Mouse (Mus musculus): ENCODE data around the gene AL732309.1. TPM values are rescaled to one million over a fixed set of nuclear protein-coding genes. Genes with fewer than 3 reads are reported as not detected.

Gene AL732309.1
- total and polyA plus RNA-seq, 2 experiments, result 2.2 to 7.3 TPM

DNA sequence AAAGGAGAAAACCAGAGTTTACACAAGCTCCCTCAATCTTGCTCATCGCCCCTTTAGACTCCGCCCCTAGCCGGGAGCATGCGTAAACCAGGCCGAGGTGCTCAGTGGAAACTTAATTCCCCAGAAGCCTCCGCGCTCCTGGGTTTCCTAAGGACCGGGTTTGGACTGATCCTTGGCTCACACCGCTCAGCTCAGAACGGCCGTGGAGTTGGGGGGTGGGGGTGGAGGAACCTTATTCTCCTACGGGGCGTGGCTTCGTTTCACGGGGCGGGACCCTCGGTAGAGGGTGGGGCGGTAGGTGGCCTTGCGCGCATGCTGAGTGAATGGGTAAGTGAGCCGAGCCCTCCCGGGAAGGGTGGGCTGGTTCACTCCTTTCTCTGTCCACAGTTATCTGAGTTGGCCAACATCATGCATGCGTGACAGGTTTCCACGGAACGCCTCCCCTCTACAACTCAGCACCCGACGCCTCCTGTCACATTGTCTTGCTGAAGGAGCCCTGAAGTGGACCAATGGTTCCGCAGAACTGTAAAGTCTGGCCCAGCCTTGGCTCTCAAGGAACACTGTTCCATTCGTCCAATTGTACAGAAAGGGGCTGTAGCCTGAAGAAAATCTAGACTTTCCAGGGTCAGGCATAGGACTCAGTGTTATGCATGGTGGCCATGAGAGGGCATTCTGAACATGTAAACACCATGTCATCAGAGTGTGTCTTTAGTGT lies 5.8 kb downstream of the AL732309.1 start:
- H3K27me3 ChIP-seq (ENCODE audit: control insufficient read depth, insufficient read depth, low read length), result 0 out of 2 replicates have a peak, but pooled peaks cover 7% of the 10 kb centered on the region
- peaks cover 4% of the 10 kb centered on the region; the same call in 1 of the 2 replicates for H3K4me1 ChIP-seq (ENCODE audit: control insufficient read depth, insufficient read depth, low read length)
- no peak overlapping the region for H3K27ac ChIP-seq (replicated peaks; ENCODE audit: insufficient read depth, low read depth, low read length)
- H3K79me2 ChIP-seq (ENCODE audit: control insufficient read depth, insufficient read depth, low read length), result no peaks in the 10 kb centered on the region; the same call in 1 of the 2 replicates
- TF ChIP-seq POLR2A (IDR thresholded peaks at IDR 0.05; ENCODE audit: extremely low read depth, insufficient read depth, low read length) (no peak), CTCF (IDR thresholded peaks at IDR 0.05; ENCODE audit: low read depth, low read length) (no peak)
- DNase-seq (ENCODE audit: extremely low read depth, low read depth, low spot score), result no peak
- H3K9ac ChIP-seq (ENCODE audit: low read depth, low read length), result peak overlapping the region; percentile 6; the same call in 1 of the 2 replicates
- 4% methylated on average over 29 of the region's 29 CpGs for WGBS
- H3K4me3 ChIP-seq (ENCODE audit: insufficient read depth, low read depth, low read length), result peak overlapping the region; percentile 36; the same call in 1 of the 2 replicates
- no peaks in the 10 kb centered on the region for H3K36me3 ChIP-seq (ENCODE audit: control insufficient read depth, insufficient read depth, low read length)

DNA sequence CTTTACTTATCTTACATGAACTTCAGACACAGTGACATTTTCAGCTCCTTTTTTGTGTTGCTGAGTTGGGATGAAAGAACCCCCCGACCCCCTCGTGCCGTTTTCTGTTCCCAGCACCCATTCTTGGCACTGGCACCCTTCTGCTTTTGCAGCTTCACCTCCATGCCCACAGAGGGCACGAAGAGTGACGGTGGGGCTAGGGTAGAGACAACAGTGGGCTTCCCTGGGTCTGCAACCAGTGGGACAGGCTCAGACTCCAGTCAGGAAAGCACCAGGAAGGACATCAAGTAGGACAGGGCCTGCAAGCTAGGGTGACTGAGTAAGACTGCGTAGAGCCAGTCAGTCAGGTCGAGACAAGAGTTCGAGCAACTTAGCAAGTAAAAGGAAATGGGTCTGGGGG lies 6.4 kb downstream of the AL732309.1 start:
- no peak overlapping the region for H3K9ac ChIP-seq (ENCODE audit: low read depth, low read length)
- H3K4me1 ChIP-seq (ENCODE audit: control insufficient read depth, insufficient read depth, low read length), result peaks cover 4% of the 10 kb centered on the region; the same call in 1 of the 2 replicates
- DNase-seq (ENCODE audit: extremely low read depth, low read depth, low spot score), result no peak
- H3K36me3 ChIP-seq (ENCODE audit: control insufficient read depth, insufficient read depth, low read length), result no peaks in the 10 kb centered on the region
- H3K27me3 ChIP-seq (ENCODE audit: control insufficient read depth, insufficient read depth, low read length), result 0 out of 2 replicates have a peak, but pooled peaks cover 7% of the 10 kb centered on the region
- no peak overlapping the region for H3K4me3 ChIP-seq (ENCODE audit: insufficient read depth, low read depth, low read length)
- 71% methylated on average over 8 of the region's 8 CpGs for WGBS
- H3K79me2 ChIP-seq (ENCODE audit: control insufficient read depth, insufficient read depth, low read length), result no peaks in the 10 kb centered on the region
- no peak for TF ChIP-seq POLR2A (IDR thresholded peaks at IDR 0.05; ENCODE audit: extremely low read depth, insufficient read depth, low read length)
- no peak for TF ChIP-seq CTCF (IDR thresholded peaks at IDR 0.05; ENCODE audit: low read depth, low read length)
- no peak overlapping the region for H3K27ac ChIP-seq (replicated peaks; ENCODE audit: insufficient read depth, low read depth, low read length)

DNA sequence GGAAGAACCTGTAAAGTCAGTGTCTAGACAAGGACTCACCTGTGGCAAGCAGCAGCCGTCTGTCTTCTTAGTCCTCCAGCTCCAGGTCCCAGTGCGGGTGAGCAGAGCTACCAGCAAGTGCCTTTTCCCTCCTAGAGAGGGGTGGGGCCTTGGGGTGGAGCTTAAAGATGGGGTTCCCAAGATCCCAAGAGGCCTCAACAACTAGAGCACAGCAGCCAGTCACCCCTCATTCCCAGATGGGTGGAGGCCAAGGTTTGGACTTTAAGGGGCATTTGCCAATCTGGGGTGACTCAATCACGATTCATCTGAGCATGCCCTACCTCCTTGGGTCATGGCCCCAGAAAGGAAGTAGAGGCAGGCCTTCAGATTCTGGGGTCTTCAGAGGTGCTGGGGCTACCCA lies 6.9 kb downstream of the AL732309.1 start:
- Histone ChIP-seq H3K4me1 (ENCODE audit: control insufficient read depth, insufficient read depth, low read length) (peaks cover 4% of the 10 kb centered on the region; the same call in 1 of the 2 replicates), H3K36me3 (ENCODE audit: control insufficient read depth, insufficient read depth, low read length) (no peaks in the 10 kb centered on the region), H3K79me2 (ENCODE audit: control insufficient read depth, insufficient read depth, low read length) (no peaks in the 10 kb centered on the region), H3K9ac (ENCODE audit: low read depth, low read length) (no peak overlapping the region), H3K4me3 (ENCODE audit: insufficient read depth, low read depth, low read length) (no peak overlapping the region), H3K27me3 (ENCODE audit: control insufficient read depth, insufficient read depth, low read length) (0 out of 2 replicates have a peak, but pooled peaks cover 7% of the 10 kb centered on the region), H3K27ac (replicated peaks; ENCODE audit: insufficient read depth, low read depth, low read length) (no peak overlapping the region)
- no peak for DNase-seq (ENCODE audit: extremely low read depth, low read depth, low spot score)
- WGBS, result 83% methylated on average over 3 of the region's 3 CpGs
- TF ChIP-seq CTCF (IDR thresholded peaks at IDR 0.05; ENCODE audit: low read depth, low read length) (no peak), POLR2A (IDR thresholded peaks at IDR 0.05; ENCODE audit: extremely low read depth, insufficient read depth, low read length) (no peak)

DNA sequence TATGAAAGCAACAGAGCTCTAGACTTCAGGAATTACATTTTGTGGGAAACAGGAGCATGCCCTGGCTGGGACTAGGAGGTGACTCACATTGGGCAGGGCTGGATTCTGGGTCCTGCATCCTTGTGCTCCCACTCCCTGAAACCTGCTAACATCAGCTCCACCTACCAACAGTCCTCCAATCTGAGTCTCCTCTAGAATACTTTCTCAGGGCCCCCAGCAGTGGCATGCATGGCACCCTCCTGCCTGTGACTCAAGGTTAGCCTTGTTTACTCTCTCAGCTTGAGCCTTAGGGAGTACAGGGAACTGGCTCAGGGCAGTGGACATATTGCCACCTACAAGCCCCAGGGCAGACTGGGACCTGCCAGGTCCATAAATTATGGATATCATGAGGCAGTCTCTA lies 8.6 kb downstream of the AL732309.1 start:
- no peak for TF ChIP-seq CTCF (IDR thresholded peaks at IDR 0.05; ENCODE audit: low read depth, low read length)
- no peak for TF ChIP-seq POLR2A (IDR thresholded peaks at IDR 0.05; ENCODE audit: extremely low read depth, insufficient read depth, low read length)
- H3K27ac ChIP-seq (replicated peaks; ENCODE audit: insufficient read depth, low read depth, low read length), result no peak overlapping the region
- H3K9ac ChIP-seq (ENCODE audit: low read depth, low read length), result no peak overlapping the region
- no peaks in the 10 kb centered on the region for H3K79me2 ChIP-seq (ENCODE audit: control insufficient read depth, insufficient read depth, low read length)
- H3K27me3 ChIP-seq (ENCODE audit: control insufficient read depth, insufficient read depth, low read length), result 0 out of 2 replicates have a peak, but pooled peaks cover 7% of the 10 kb centered on the region
- no peak overlapping the region for H3K4me3 ChIP-seq (ENCODE audit: insufficient read depth, low read depth, low read length)
- peaks cover 4% of the 10 kb centered on the region; the same call in 1 of the 2 replicates for H3K4me1 ChIP-seq (ENCODE audit: control insufficient read depth, insufficient read depth, low read length)
- H3K36me3 ChIP-seq (ENCODE audit: control insufficient read depth, insufficient read depth, low read length), result no peaks in the 10 kb centered on the region
- DNase-seq (ENCODE audit: extremely low read depth, low read depth, low spot score), result no peak

DNA sequence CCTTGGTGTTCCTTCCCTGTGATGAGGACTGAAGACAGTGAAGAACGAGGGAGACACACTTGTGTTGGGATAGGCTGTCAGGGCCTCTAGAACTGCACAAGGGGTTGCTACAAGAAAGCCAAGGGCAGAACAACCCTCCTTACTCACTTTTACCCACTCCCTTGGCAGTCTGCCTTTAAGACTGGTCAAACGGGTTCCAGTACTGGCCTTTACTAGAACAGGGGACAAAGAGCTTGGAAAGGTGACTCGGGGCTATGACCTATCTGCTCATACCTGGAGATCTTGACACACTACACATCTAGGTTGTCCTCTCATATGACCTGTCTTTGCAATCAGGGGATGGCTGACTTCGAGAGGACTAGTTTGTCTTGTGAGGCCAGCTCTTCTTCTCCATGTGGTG lies 9.1 kb downstream of the AL732309.1 start:
- Histone ChIP-seq H3K36me3 (ENCODE audit: control insufficient read depth, insufficient read depth, low read length) (no peaks in the 10 kb centered on the region), H3K27ac (replicated peaks; ENCODE audit: insufficient read depth, low read depth, low read length) (no peak overlapping the region), H3K79me2 (ENCODE audit: control insufficient read depth, insufficient read depth, low read length) (no peaks in the 10 kb centered on the region), H3K4me3 (ENCODE audit: insufficient read depth, low read depth, low read length) (no peak overlapping the region), H3K27me3 (ENCODE audit: control insufficient read depth, insufficient read depth, low read length) (0 out of 2 replicates have a peak, but pooled peaks cover 7% of the 10 kb centered on the region), H3K9ac (ENCODE audit: low read depth, low read length) (no peak overlapping the region), H3K4me1 (ENCODE audit: control insufficient read depth, insufficient read depth, low read length) (peaks cover 4% of the 10 kb centered on the region; the same call in 1 of the 2 replicates)
- DNase-seq (ENCODE audit: extremely low read depth, low read depth, low spot score), result no peak
- TF ChIP-seq POLR2A (IDR thresholded peaks at IDR 0.05; ENCODE audit: extremely low read depth, insufficient read depth, low read length) (no peak), CTCF (IDR thresholded peaks at IDR 0.05; ENCODE audit: low read depth, low read length) (no peak)
- 58% methylated on average over 4 of the region's 4 CpGs for WGBS

DNA sequence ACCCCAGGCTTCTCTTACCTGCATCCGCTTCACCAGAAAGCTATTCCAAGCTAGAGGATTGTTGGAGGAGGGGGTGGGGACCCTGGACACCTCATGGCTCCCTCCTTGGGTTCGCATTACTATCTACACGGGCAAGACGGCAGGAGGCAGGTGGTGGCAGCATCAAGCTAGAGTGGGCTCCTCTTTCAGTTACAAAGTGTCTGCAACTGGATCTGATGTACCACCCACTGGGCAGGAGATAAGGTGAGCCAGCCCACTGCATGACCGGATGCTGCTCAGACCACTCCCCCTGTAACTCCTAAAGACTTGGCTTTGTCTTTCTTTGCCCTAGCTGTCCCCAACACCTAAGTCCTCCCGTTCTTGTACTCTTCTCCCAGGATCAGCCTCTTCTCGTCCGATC lies 10.0 kb downstream of the AL732309.1 start, which contains the start of gene Rnf224:
TSS of gene Rnf224 (minus strand) at position 174 of the 400 bp plus-strand sequence.
- H3K27ac ChIP-seq (replicated peaks; ENCODE audit: insufficient read depth, low read depth, low read length), result no peak within 1 kb of the TSS
- 39% methylated on average over 8 of the region's 8 CpGs for WGBS

More for the DNA sequence above, 10.0 kb downstream of the AL732309.1 start, which contains the start of gene Rnf224:
- Histone ChIP-seq H3K9ac (ENCODE audit: low read depth, low read length) (no peak within 1 kb of the TSS), H3K4me3 (ENCODE audit: insufficient read depth, low read depth, low read length) (no peak within 1 kb of the TSS), H3K36me3 (ENCODE audit: control insufficient read depth, insufficient read depth, low read length) (no peaks in the 10 kb centered on the region), H3K4me1 (ENCODE audit: control insufficient read depth, insufficient read depth, low read length) (peaks cover 4% of the 10 kb centered on the region; the same call in 1 of the 2 replicates), H3K27me3 (ENCODE audit: control insufficient read depth, insufficient read depth, low read length) (0 out of 2 replicates have a peak, but pooled peaks cover 4% of the 10 kb centered on the region), H3K79me2 (ENCODE audit: control insufficient read depth, insufficient read depth, low read length) (no peaks in the 10 kb centered on the region)
- TF ChIP-seq POLR2A (IDR thresholded peaks at IDR 0.05; ENCODE audit: extremely low read depth, insufficient read depth, low read length) (no peak), CTCF (IDR thresholded peaks at IDR 0.05; ENCODE audit: low read depth, low read length) (no peak)
- DNase-seq (ENCODE audit: extremely low read depth, low read depth, low spot score), result no peak
